Mouse (Mus musculus): ENCODE measurements at regions not wholly inside any gene's neighbourhood (a gene's known extent, or its start where the extent isn't known, plus 50 kb on each side); places are given as distances from the start of the nearest gene placed in this dataset.

DNA sequence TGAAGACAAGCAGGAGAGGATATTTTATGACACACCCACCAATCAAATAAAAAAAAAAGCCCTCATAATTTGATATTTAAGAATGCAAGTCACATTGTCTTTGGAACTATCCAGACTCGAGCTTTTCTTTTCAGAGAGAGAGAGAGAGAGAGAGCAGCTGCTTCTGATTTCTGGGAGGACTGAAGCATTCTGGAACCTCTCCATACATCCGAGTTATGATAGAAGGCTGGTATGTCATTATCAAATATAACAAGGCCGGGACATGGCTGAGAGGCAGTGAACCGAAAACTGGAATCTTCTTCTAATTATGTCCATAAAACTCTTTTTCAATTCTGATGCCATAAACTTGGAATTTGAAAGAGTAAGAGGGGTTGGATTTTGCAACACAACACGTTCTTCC, 284.3 kb downstream of the Setd4 start:
- TF ChIP-seq POLR2A (IDR thresholded peaks at IDR 0.05; ENCODE audit: insufficient read depth, low read length) (no peak), CTCF (IDR thresholded peaks at IDR 0.05; ENCODE audit: low read depth, low read length) (no peak)
